Mouse (Mus musculus) gastrocnemius, adult 8-10 months (tissue): ENCODE measurements around the gene Pld5. TPM values are rescaled to one million over a fixed set of nuclear protein-coding genes. Genes with fewer than 3 reads are reported as not detected.
"Not testable (repeated sequence)": the region's sequence is repeated elsewhere in the genome, so short reads cannot be mapped to it uniquely, and the experiment has no call there.

Experiments
- DNase-seq, 2 experiments: peaks; one replicate each; pipeline ENCODE4 v3.0.0; 2022; ENCODE audit warnings: low spot score in 2 of 2
- total RNA-seq, 4 experiments: library from RNA; stranded (reverse); gene quantifications; 2 replicates each; pipeline ENCODE4 v1.2.4; 2022

The Pld5 gene
- total RNA-seq, 4 experiments from 2014 or later = 2.8 to 3.9 (median 3.1) TPM

DNA sequence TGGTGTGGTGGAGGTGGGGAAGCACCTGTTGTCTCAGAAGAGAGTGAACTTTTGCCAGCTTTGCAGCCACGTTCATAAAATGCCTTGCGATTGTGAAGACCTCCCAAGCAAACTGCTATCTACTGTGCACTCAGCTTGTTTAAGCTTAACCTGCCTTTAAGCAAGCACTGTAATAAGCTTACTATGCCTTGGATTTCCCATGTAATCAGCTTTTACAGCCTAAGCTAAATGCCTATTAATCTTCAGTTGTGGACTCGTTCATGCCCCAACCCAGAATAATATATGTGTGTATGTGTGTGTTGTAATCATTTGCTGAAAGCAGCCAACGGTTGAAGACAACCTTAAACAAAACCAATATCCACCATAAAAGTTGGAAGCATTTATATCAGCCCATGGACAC is 232.1 kb downstream of the Pld5 start:
- DNase-seq = no peak

DNA sequence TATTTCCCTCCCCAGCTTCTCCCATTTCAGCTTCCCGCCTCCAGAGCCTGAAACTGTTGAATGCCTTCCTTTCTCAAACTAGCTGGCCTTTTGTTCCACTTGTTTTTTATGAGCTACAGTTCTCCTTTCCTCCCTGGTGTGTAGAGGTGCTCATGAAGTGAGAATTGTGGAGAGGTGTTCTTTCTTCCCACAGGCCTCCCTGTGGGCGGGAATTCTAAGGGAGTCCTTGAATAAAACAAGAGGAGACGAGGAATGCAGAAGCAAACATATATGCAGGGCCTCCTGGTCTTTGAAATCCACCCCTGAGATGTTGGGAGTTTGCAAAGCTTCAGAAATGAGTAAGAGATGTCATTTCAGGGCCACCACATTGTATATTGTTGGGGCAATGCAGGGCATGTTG is 235.2 kb downstream of the Pld5 start:
- DNase-seq = no peak

DNA sequence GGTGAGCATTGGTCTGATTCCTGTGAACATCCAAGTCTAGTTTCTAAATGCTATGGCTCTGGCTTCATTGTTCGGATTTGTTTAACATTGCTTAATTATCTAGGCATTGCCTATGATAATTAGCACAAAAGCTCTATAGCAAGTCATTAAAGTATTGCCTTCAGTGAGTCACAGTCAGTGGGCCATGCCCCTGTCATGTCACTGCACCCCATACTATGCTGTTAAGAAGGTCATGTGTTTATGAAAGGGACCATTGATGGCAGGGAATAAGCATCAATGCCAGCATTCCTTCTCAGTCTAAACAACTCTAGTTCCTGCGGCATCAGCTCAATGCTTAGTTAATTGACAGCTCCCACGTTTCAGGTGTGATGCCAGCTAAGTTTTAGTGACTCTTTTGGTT is 239.1 kb downstream of the Pld5 start:
- no peak for DNase-seq

DNA sequence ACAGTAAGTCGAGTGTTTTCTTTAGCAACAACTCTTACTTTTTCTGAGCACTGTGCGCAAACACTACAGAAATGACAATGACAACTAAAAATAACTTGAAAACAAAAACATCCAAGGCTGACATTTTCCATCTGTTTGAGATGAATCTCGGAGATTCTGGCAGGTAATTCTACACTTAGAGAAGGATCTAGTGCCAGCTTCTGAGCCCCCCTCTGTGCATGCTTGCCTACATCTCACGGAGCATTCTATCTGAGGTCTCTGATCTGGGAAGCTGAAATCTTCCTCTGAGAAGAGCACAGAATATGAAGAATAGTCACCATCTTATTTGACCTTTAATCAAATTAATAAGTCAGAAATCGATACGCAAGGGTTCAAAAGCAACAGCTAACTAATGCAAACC is 240.4 kb downstream of the Pld5 start:
- DNase-seq = no peak

DNA sequence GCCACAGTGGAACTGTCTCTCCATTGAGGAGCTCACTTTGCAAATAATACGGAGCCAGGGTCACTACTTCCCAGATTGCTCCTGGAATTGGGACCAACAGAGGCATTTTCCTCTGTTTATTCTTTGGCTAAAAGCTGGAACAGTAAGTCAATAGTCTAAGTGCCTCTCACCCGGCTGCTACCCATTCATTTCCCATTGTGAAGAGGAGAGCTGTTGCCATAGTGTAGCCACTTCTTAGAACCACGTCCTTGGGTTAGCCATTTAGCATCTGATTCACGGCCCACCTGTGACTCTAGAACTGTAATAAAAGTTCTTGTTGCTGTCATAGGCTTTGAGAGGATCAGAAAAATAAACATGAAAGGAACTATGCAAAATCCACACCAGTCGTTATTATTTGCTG is 241.4 kb downstream of the Pld5 start:
- DNase-seq = no peak

DNA sequence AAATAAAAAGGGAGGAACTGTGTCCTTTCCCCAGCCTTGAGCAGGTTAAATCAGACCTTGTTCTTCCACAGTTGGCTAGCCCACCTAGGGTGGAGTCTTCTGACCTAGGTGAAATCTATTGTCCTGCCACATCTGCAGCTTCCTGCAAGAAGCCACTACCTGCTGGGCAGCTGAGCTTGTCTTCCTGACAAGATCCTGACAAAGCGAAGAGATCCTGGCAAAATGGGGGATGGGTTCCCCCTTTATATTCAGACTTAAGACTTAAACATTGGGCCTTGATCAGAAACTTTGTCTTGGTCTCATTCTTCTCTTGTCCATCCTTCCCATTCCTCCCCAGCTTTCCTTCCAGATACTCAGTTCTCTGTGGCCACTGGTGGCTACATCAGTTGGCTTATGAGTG is 246.0 kb downstream of the Pld5 start:
- DNase-seq = no peak

DNA sequence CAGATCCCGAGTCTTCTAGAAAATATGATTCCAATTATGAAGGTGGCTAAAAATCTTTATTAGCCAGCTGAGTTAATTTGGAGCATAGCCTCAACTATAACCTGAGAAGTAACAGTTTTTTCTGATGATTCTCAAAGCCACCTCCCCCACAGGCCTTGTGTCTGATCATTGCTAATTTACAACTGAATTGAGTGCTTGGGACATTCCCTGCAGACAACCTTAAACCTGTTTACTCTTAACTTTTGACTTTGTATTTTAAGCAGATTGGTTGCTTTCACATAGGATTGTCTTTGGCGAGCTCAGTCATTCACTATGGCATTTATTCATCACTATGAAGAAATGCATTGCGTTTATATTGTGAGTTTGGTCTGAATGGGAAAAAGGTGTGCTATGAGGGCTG is 246.7 kb downstream of the Pld5 start:
- DNase-seq = no peak

DNA sequence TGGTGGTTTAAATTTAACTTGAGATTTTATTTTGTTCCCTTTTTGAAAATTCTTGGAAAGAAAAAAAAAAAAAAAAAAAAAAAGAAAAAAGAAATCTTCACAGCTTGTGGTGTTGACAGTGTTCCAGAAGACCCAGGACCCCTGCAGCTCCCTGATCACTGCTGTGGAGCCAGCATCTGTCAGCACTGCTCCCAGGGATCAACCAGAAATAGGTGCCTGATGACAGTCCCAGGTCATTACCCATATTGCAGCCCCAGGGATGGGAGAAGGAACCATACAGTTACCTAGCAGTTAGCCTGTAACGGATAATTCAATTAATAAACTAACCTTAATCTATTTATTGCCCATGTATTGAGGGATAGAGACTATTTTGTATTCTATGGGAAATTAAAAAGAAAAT is 250.6 kb downstream of the Pld5 start:
- no peak for DNase-seq

DNA sequence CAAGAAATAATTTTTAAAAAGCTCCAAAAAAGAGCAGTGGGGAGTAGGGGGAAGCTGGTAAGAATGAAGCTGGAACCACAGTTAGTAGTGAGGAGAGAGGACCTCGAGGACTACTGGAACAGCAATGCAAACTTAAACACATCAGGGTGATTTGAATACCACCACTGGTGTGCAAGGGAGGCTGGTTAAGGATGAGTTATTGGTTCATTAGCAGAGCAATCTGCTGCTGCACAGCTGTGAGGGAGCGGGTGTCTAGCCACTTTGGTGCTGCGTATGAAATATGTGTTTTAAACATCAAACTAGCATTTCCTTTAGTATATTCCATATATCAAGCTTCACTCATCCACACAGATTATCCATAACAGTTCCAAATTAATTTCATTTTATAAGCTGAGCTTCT is 256.6 kb downstream of the Pld5 start:
- no peak for DNase-seq

DNA sequence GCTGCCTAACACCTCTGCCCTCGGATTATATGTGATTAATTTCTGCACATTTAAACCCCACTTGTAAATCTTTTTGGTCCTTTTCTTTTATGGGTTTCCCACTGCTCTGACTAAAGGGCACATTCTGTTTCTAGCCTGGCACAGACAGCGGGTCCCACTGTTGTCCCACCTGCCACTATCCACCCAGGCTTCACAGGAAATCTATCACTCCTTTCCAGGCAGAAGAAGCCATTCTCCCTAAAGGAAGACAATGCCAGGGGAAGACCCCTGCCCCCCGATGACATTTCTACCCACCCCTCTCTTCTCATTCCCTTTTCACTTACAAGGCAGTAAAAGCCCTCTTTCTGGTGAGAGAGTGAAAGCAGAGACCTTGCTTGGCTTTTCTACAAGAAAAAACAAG is 259.0 kb downstream of the Pld5 start:
- no peak for DNase-seq

DNA sequence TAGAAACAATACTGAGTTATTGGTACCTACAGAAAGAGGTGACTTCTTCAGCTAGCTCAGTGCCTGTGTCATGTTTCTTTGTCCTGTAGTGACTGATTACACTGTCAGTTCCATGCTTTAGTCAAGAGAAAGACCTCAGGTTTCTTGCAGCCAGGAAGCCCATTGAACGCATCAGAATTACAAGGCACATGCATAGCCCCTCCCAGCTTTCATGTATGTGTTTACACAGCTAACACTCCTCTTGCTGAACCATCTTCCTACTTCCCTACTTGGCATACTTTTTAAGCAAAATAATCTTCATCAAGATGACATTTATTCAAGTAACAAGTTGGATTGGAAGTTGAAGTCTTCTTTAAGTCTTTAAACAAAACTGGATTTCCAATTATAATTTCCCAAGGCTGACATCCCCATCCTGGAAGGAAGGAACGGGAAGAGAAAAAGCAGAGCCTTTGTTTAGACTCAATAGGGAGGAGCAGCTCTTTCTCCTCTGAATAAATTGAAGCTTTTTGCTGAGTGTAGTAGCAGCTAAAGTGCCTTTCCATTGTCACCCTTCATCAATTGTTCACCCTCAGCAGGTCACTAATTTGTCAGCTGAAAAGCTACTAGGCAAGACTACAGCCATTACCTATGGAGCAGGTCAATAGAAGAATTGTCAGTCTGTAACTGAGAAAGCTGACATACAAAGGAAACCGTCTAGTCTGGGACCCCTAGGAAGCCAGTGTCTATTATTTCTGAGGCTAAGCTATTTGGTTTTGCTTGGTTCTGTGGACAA is 261.4 kb downstream of the Pld5 start:
- no peak for DNase-seq

DNA sequence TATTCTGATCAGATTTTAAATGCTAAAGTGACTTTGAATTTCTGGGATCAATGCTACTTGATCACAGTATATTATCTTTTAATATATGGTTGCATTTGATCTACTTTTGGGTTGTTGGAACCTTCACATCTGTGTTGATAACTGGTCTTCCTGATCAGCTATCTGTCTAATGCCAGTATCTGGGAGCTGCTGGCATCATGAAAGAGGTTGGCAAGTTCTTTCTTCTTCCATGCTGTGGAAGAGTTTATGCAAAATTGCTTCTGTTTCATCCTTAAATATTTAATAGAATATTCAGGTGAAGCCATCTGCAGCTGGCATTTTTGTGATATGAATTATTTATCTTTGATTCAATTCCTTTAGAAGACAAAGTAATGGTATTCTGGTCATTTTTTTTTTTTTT is 263.6 kb downstream of the Pld5 start:
- DNase-seq = no peak

DNA sequence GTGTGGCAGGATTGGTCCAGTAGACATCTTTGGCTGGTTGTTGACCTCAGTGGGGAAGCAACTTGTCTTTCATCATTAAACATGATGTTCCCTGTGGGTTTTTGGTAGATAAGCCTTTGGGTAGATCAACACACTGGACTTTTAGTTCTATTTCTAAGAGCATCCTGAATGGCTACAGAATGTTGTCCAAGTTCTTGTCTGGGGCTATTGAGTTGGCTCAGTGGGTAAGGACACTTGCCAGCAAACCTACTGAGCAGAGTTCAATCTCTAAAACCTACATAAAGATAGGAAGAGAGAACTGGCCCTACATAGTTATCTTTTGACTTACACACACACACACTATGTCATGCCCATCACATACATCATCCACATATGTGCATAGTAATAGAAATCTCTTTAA is 264.0 kb downstream of the Pld5 start:
- DNase-seq = no peak

DNA sequence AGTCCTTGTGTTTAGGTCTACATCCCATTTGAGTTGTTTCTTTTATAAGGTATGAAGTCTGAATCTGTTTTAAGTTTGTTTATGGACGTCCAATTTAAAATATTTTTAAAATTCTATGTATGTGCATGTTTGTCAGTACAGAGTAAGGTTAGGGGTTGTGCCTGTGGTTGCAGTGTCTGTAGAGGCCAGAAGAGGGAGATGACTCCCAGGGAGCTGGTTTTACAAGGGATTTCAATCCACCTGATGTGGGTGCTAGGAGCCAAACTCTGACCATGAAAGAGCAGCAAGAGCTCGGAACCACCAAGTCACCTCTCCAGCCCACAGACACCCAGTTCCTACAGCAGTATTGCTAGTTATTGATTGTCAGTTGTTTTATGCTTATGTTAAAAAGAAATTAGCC is 266.7 kb downstream of the Pld5 start:
- DNase-seq = no peak

DNA sequence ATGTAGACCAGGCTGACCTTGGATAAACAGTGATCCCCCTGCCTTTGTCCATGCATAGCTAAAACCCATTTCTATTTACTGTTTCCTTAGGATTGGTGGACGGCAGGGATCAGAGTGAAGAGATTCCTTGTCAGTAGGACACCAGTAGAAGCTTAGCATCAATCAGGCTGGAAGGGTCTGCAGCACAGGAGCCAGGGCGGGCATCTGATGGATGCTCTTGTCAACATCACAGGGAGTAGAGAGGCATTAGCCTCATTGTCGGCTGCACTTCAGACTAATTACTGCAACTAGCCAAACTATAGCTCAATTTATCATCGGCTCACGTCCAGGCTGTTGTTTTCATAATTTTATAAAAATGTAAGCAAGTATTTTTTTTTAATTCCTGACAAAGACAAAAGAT is 274.5 kb downstream of the Pld5 start:
- DNase-seq = no peak

DNA sequence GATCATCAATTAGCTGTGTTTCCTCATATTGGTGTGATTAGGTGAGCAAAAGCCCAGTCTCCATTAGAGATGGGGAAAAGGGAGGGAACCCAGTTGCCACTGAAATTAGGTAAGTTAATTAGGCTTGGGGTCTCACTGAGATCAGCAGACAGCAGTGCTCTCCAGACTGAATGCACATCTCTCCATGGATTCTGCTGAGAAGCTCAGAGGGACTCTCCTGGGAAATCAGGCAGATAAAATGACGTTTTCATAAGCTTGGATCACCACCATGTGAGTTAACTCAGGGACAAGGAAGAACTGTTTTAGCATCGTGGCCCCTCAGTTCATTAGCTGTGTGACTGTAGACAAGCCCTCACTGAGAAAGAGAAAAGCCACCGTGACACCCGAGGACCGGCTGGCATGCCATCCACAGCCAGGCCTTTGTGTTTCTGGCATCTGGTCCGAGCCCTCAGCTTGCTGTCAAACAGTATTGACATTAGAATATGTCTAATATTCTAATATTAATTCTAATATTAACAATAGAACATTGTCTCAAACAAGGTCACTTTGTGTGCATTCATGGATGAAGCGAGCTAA is 277.9 kb downstream of the Pld5 start:
- no peak for DNase-seq

DNA sequence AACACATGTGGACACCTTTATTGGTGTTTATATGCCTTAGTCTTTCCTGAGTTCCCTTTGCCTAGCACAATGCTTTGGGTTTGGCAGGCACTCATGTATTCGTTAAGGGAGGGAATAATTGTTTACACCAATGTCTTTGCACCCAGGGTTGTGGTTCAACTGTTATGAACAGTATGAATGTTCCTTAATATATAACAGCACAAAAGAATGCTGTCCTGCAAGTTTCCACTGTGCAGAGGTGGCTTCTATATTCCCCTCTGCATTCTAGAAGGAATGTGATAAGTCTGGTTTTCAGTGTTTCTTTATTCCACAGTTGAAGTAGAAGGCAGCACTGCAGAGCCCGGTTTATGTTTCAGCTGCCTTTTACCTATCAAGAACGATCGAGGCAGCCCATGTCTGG is 286.2 kb downstream of the Pld5 start:
- DNase-seq = no peak

DNA sequence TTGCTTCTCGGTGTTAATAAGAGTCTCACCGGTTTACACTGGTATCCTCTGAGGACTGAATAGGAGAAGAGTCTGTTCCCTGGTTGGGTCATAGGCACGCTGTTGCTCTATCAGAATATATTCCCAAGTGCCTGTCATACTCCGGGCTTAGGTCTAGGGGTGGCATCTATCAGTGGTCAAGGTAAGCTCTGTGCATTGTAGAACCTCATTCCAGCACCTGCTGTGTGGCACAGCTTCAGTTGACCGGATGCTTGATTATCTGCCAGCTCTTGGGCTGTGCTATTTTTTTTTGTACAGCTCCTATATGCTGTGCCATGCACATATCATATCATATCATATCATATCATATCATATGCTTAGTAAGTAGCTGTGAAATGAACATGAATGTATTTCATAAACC is 286.7 kb downstream of the Pld5 start:
- DNase-seq = no peak

DNA sequence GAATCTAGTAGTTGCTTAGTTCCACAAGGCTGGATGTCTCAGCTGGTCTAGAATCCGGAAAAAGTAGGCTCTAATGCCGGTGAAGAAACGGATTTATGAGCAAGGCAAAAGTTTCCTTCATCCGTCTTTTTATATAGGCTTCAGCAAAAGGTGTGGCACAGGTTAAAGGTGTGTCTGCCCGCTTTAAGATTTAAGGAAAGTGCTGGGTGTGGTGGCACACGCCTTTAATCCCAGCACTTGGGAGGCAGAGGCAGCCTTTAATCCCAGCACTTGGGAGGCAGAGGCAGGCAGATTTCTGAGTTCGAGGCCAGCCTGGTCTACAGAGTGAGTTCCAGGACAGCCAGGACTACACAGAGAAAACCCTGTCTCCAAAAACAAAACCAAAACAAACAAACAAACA is 296.1 kb downstream of the Pld5 start, which contains the start of gene Rbm8a2:
Rbm8a2 (minus strand) TSS at position 101 of the 400 bp plus-strand sequence.
- DNase-seq = not testable (repeated sequence)

DNA sequence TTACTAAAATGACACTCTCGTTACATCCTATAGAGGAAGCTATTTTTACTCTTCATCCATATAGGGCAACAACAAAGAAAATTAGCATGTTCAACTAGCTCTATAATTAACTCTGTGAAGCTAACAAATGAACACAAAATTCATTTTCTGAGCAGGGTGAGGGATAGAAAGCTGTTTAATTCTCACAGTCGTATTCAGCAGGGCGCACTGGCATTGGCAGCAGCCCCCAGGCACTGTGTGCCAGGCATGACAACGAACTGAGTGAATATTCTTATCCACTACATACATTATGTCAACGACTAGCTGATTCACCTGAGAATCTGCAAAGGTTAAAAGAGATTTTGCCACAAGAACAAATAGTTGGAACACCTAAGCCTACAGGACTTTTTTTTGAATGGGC is 304.4 kb downstream of the Pld5 start:
- no peak for DNase-seq

DNA sequence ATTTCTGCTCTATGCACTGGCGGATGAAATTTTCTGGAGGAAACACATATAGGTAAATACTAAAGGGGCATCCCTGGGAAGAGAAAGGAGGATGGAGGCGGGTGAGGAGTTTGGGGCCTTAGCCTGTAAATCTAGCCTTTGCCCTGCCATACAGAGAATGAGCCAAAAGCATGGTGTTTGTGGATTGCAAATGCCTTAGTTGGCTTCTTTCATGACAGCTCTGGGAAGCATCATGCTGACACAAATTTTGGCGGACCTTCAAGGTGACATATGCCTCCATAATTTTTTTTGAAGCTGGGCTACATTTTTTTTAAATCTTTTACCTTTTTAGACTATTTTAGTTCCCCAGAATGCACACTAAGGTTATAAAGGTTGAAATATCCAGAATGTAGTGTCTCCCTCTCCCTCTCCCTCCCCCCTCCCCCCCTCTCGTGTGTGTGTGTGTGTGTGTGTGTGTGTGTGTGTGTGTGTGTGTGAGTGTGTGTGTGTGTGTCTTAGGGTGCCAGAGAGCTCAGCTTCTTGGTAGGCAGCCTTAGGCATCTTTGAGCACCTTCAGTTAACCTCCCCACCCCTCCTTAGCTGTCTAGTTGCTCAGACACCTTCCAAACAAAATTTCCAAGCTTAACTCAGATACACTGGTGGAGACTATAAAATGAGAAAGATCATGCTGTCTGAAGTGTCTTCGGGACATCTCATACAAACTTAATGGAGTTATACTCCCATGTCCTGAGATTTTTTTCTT is 307.9 kb downstream of the Pld5 start:
- no peak for DNase-seq

DNA sequence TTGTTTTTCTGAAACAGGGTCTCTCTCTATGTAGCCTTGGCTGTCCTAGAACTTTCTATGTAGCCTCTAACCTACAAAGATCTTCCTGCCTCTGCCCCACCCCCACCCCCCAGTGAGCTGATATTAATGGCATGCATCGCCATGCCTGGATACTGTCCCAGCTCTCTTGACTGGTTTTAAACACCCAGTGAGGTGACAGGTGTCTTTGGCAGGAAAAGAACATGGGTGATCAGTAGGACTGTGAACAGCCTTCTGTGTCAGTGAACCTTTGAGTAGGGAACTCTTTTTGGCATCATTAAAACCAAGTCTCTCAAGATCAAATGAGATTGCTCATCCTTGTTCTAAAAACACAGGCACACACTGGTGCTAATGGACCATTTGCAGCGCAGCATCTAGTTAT is 313.3 kb downstream of the Pld5 start:
- DNase-seq = no peak

DNA sequence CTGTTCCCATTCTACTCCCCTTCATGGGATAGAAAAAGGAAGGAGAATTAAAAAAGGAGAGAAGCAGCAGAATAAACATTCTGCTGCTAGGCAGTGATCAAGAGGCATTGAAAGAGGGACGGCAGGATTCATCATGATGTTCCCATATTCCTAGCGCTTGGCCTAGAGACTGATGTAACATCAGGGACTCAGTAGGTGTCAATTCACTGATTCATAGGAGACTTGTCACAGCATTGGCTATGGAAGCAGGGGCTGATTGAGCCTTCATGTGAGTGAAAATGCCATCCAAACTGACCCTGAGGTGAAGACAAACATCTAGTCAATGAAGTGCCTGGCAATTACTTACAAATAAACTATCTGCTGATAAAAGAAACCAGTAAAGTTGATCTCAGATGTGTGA is 324.3 kb downstream of the Pld5 start:
- DNase-seq = no peak
